Mouse (Mus musculus) G1E (cell line): ENCODE data around the gene Znrf1. TPM values are rescaled to one million over a fixed set of nuclear protein-coding genes. Genes with fewer than 3 reads are reported as not detected.

Experiments used
- ATAC-seq: 2 replicates; pipeline ENCODE4 v1.8.0; 2016; ENCODE audit warnings: mild to moderate bottlenecking; ENCODE audit not compliant: insufficient number of reproducible peaks, poor library complexity, low FRiP score, severe bottlenecking; ENCODE audit errors: extremely low read depth
- DNase-seq: peaks from one replicate; pipeline ENCODE4 v3.0.0; 2012; ENCODE audit warnings: low spot score
- H3K27me3 ChIP-seq: 2 replicates; pipeline ENCODE4 v1.6.1; 2012; ENCODE audit warnings: mild to moderate bottlenecking, low read length, inconsistent platforms; ENCODE audit not compliant: insufficient read depth
- H3K36me3 ChIP-seq: replicated peaks from 2 replicates; pipeline ENCODE3; 2012; ENCODE audit warnings: mild to moderate bottlenecking, inconsistent platforms
- H3K4me1 ChIP-seq: 2 replicates; pipeline ENCODE4 v1.6.1; 2012; ENCODE audit warnings: low read depth, low read length, inconsistent platforms, mixed read lengths; ENCODE audit not compliant: insufficient read depth
- H3K4me3 ChIP-seq: 2 replicates; pipeline ENCODE4 v1.5.1; 2012; ENCODE audit warnings: low read depth, mild to moderate bottlenecking, inconsistent platforms, low read length, moderate library complexity, mixed read lengths
- H3K9me3 ChIP-seq: replicated peaks from 2 replicates; pipeline ENCODE4 v1.6.1; 2012; ENCODE audit warnings: inconsistent platforms
- CTCF ChIP-seq: IDR thresholded peaks from 2 replicates; pipeline ENCODE4 v1.5.1; 2012; ENCODE audit warnings: low read depth, low read length, inconsistent platforms, mixed read lengths
- GATA1 ChIP-seq: IDR thresholded peaks from 2 replicates; pipeline ENCODE4 v1.6.1; 2012; ENCODE audit warnings: borderline replicate concordance, low read length, inconsistent platforms, mixed read lengths
- GATA2 ChIP-seq: IDR thresholded peaks from 2 replicates; pipeline ENCODE4 v1.6.1; 2012; ENCODE audit warnings: low read depth, low read length, inconsistent platforms, borderline replicate concordance
- POLR2AphosphoS5 ChIP-seq: IDR thresholded peaks from 2 replicates; pipeline ENCODE4 v1.6.1; 2012; ENCODE audit warnings: low read depth, low read length, inconsistent platforms; ENCODE audit not compliant: insufficient replicate concordance
- TAL1 ChIP-seq: conservative IDR thresholded peaks from 2 replicates; pipeline ENCODE4 v1.6.1; 2012; ENCODE audit warnings: low read depth, low read length, inconsistent platforms, mixed read lengths
- polyA plus RNA-seq: library from polyadenylated mRNA; stranded (reverse); fragments of >175 nt; gene quantifications from 2 replicates; pipeline ENCODE4 v1.2.3, GENCODE M21; 2012
- total RNA-seq, 2 experiments: library from RNA; stranded (forward) in 1 of 2; stranded (reverse) in 1 of 2; fragments of 200-1000 nt in 1 of 2; fragments of >200 nt in 1 of 2; fragmentation: Nextera tagmentation in 1 of 2; gene quantifications; 2 replicates each; pipeline ENCODE4 v1.2.3; 2014 to 2017

Znrf1 gene
- total and polyA plus RNA-seq, 3 experiments: 22.8 to 62.8 (median 47.6) TPM

- ATAC-seq: no peak
Observed at GRCm38 (mm10) chr8:111619936-111620335, 84.0 kb downstream of the Znrf1 start.

GRCm38 (mm10) chr8:111622104-111622503 lies 86.2 kb downstream of the Znrf1 start:
- H3K27me3 ChIP-seq: no peaks in the 10 kb centered on the region
- ATAC-seq: no peak
- no peak for DNase-seq

More at GRCm38 (mm10) chr8:111619936-111620335, 84.0 kb downstream of the Znrf1 start:
- no peak for TF ChIP-seq POLR2AphosphoS5
- no peak for TF ChIP-seq CTCF
- no peak for TF ChIP-seq GATA2
- TF ChIP-seq TAL1: no peak
- TF ChIP-seq GATA1: no peak
- H3K9me3 ChIP-seq: no peaks in the 10 kb centered on the region
- peaks cover 34% of the 10 kb centered on the region for H3K4me1 ChIP-seq
- H3K4me3 ChIP-seq: no peak overlapping the region
- peaks cover 89% of the 10 kb centered on the region for H3K36me3 ChIP-seq
- H3K27me3 ChIP-seq: no peaks in the 10 kb centered on the region
- DNase-seq: no peak

GRCm38 (mm10) chr8:111622553-111622952 lies 86.7 kb downstream of the Znrf1 start:
- DNase-seq (no peak), ATAC-seq (no peak)
- Histone ChIP-seq H3K9me3 (no peaks in the 10 kb centered on the region), H3K36me3 (peaks cover 82% of the 10 kb centered on the region), H3K4me3 (no peak overlapping the region), H3K27me3 (no peaks in the 10 kb centered on the region), H3K4me1 (peaks cover 46% of the 10 kb centered on the region)
- TF ChIP-seq CTCF: no peak
- TF ChIP-seq POLR2AphosphoS5: no peak

More at GRCm38 (mm10) chr8:111622104-111622503, 86.2 kb downstream of the Znrf1 start:
- peaks cover 43% of the 10 kb centered on the region for H3K4me1 ChIP-seq
- no peak overlapping the region for H3K4me3 ChIP-seq
- TF ChIP-seq CTCF (no peak), TAL1 (no peak), GATA1 (no peak), POLR2AphosphoS5 (no peak), GATA2 (no peak)
- H3K9me3 ChIP-seq: no peaks in the 10 kb centered on the region
- H3K36me3 ChIP-seq: peaks cover 81% of the 10 kb centered on the region

GRCm38 (mm10) chr8:111624081-111624852 lies 88.4 kb downstream of the Znrf1 start:
- TF ChIP-seq TAL1: no peak
- no peak for TF ChIP-seq GATA1
- no peak for TF ChIP-seq POLR2AphosphoS5
- TF ChIP-seq GATA2: no peak
- TF ChIP-seq CTCF: no peak
- H3K9me3 ChIP-seq: no peaks in the 10 kb centered on the region
- peak; percentile 87 for ATAC-seq
- peak; percentile 44 for DNase-seq
- H3K4me1 ChIP-seq: peaks cover 61% of the 10 kb centered on the region
- H3K36me3 ChIP-seq: peaks cover 67% of the 10 kb centered on the region
- H3K4me3 ChIP-seq: peak overlapping the region; percentile 36; the same call in 1 of the 2 replicates
- peaks cover 11% of the 10 kb centered on the region; the same call in 1 of the 2 replicates for H3K27me3 ChIP-seq

GRCm38 (mm10) chr8:111624853-111625221 lies 88.9 kb downstream of the Znrf1 start:
- H3K4me1 ChIP-seq: peaks cover 67% of the 10 kb centered on the region
- H3K9me3 ChIP-seq: no peaks in the 10 kb centered on the region
- peaks cover 17% of the 10 kb centered on the region; the same call in 1 of the 2 replicates for H3K27me3 ChIP-seq
- TF ChIP-seq GATA2 (no peak), GATA1 (no peak), CTCF (no peak)
- H3K36me3 ChIP-seq: peaks cover 61% of the 10 kb centered on the region
- no peak overlapping the region for H3K4me3 ChIP-seq
- ATAC-seq (no peak), DNase-seq (no peak)

GRCm38 (mm10) chr8:111625694-111626527 lies 90.0 kb downstream of the Znrf1 start:
- peaks cover 74% of the 10 kb centered on the region for H3K4me1 ChIP-seq
- H3K9me3 ChIP-seq: no peaks in the 10 kb centered on the region
- DNase-seq (peak; percentile 64), ATAC-seq (0 out of 2 replicates have a peak, but pooled peaks have one; percentile 25)
- H3K27me3 ChIP-seq: peaks cover 26% of the 10 kb centered on the region
- peaks cover 52% of the 10 kb centered on the region for H3K36me3 ChIP-seq
- TF ChIP-seq CTCF: peak; percentile 75
- TF ChIP-seq GATA2: no peak
- TF ChIP-seq TAL1: no peak
- TF ChIP-seq POLR2AphosphoS5: no peak
- H3K4me3 ChIP-seq: no peak overlapping the region
